Mouse (Mus musculus): ENCODE results near the gene Ssna1.

- no peak for TF ChIP-seq POLR2A (IDR thresholded peaks at IDR 0.05; ENCODE audit: borderline replicate concordance, insufficient read depth, low read length)
- no peak for TF ChIP-seq CTCF (IDR thresholded peaks at IDR 0.05; ENCODE audit: borderline replicate concordance, insufficient read depth, low read depth, low read length)
Observed at GRCm38 (mm10) chr2:25297093-25297492, 24.9 kb upstream of the Ssna1 start.

All from cerebellum, adult 2 months (tissue).